Mouse (Mus musculus) gastrocnemius, adult 2 months (tissue): ENCODE measurements around the gene Zfp36l1. TPM values are rescaled to one million over a fixed set of nuclear protein-coding genes. Genes with fewer than 3 reads are reported as not detected.
A peak's percentile ranks its signal among the peaks of the same experiment; 100 is the strongest.

Experiments used
- DNase-seq: peaks from one replicate; pipeline ENCODE4 v3.0.0; 2022
- H3K27ac ChIP-seq: fragments of 200-600 bp; 2 replicates; pipeline ENCODE4 v1.8.1; 2022; ENCODE audit warnings: mild to moderate bottlenecking
- H3K4me3 ChIP-seq: fragments of 200-600 bp; 2 replicates; pipeline ENCODE4 v1.8.1; 2022; ENCODE audit warnings: mild to moderate bottlenecking, moderate library complexity
- CTCF ChIP-seq: fragments of 200-600 bp; IDR thresholded peaks from 2 replicates; pipeline ENCODE4 v1.8.1; 2022; ENCODE audit warnings: antibody characterized with exemption, mild to moderate bottlenecking, moderate library complexity
- intact Hi-C: fragments of 180-260 bp; cut with DNase I; formaldehyde crosslinking; loops from one replicate; pipeline ENCODE4 v1.15.1; 2025
- total RNA-seq, 2 experiments: library from RNA; stranded (reverse); gene quantifications; 2 replicates each; pipeline ENCODE4 v1.2.3; 2021

Gene Zfp36l1
- total RNA-seq, 2 experiments from 2014 or later: 25.7 to 46.6 TPM

GRCm38 (mm10) chr12:80141470-80141869 lies 28.7 kb upstream of the Zfp36l1 start:
- peak; percentile 93 for TF ChIP-seq CTCF
- H3K27ac ChIP-seq: no peak overlapping the region
- no peak overlapping the region for H3K4me3 ChIP-seq
- peak; percentile 71 for DNase-seq
- intact Hi-C loops: loop anchor here (2.0 kb wide), 1 partner anchor 783 kb away; no protein-coding TSS in a partner anchor

GRCm38 (mm10) chr12:80141011-80141410 lies 28.2 kb upstream of the Zfp36l1 start:
- no peak for TF ChIP-seq CTCF
- no peak for DNase-seq
- no peak overlapping the region for H3K27ac ChIP-seq
- H3K4me3 ChIP-seq: no peak overlapping the region
- intact Hi-C loops: loop anchor here (2.0 kb wide), 1 partner anchor 782 kb away; no protein-coding TSS in a partner anchor

GRCm38 (mm10) chr12:80137744-80138143 lies 24.9 kb upstream of the Zfp36l1 start:
- 0 out of 2 replicates have a peak overlapping the region, but pooled peaks have one; percentile 5 for H3K27ac ChIP-seq
- no peak for DNase-seq
- no peak overlapping the region for H3K4me3 ChIP-seq
- intact Hi-C loops: no loop called here
- TF ChIP-seq CTCF: no peak

- intact Hi-C loops: no loop called here
- Histone ChIP-seq H3K27ac (no peak overlapping the region), H3K4me3 (no peak overlapping the region)
- DNase-seq: no peak
- TF ChIP-seq CTCF: no peak
Measured at GRCm38 (mm10) chr12:80137246-80137645, 24.4 kb upstream of the Zfp36l1 start.

- DNase-seq: no peak
- intact Hi-C loops: no loop called here
- TF ChIP-seq CTCF: no peak
- no peak overlapping the region for H3K4me3 ChIP-seq
- H3K27ac ChIP-seq: 0 out of 2 replicates have a peak overlapping the region, but pooled peaks have one; percentile 12
Measured at GRCm38 (mm10) chr12:80136264-80136930, 23.6 kb upstream of the Zfp36l1 start.

- TF ChIP-seq CTCF: no peak
- no peak for DNase-seq
- intact Hi-C loops: no loop called here
- Histone ChIP-seq H3K4me3 (no peak overlapping the region), H3K27ac (no peak overlapping the region)
Measured at GRCm38 (mm10) chr12:80135173-80135572, 22.4 kb upstream of the Zfp36l1 start.

GRCm38 (mm10) chr12:80133011-80133545 lies 20.3 kb upstream of the Zfp36l1 start:
- Histone ChIP-seq H3K4me3 (peak overlapping the region; percentile 87), H3K27ac (peak overlapping the region; percentile 100)
- DNase-seq: no peak
- TF ChIP-seq CTCF: no peak
- intact Hi-C loops: loop anchor here (2.0 to 5.0 kb wide), 2 partner anchors 520 to 606 kb away; no protein-coding TSS in a partner anchor

GRCm38 (mm10) chr12:80132250-80133003 lies 19.6 kb upstream of the Zfp36l1 start:
- peak overlapping the region; percentile 87 for H3K4me3 ChIP-seq
- intact Hi-C loops: loop anchor here (1.0 to 5.0 kb wide), 3 partner anchors 16 to 605 kb away; no protein-coding TSS in a partner anchor
- peak; percentile 97 for DNase-seq
- TF ChIP-seq CTCF: peak; percentile 95
- H3K27ac ChIP-seq: peak overlapping the region; percentile 100

GRCm38 (mm10) chr12:80131359-80132249 lies 18.8 kb upstream of the Zfp36l1 start:
- TF ChIP-seq CTCF: no peak
- H3K4me3 ChIP-seq: peak overlapping the region; percentile 87
- peak overlapping the region; percentile 100 for H3K27ac ChIP-seq
- intact Hi-C loops: loop anchor here (1.0 to 5.0 kb wide), 4 partner anchors 15 to 604 kb away; partner anchors contain the start of gene Zfp36l1
- DNase-seq: peak; percentile 26

GRCm38 (mm10) chr12:80130558-80131358 lies 17.9 kb upstream of the Zfp36l1 start:
- Histone ChIP-seq H3K27ac (peak overlapping the region; percentile 100), H3K4me3 (peak overlapping the region; percentile 87)
- no peak for TF ChIP-seq CTCF
- peak; percentile 36 for DNase-seq
- intact Hi-C loops: loop anchor here (2.0 to 5.0 kb wide), 2 partner anchors 18 to 603 kb away; partner anchors contain the start of gene Zfp36l1

- DNase-seq: peak; percentile 56
- Histone ChIP-seq H3K27ac (peak overlapping the region; percentile 100), H3K4me3 (no peak overlapping the region)
- intact Hi-C loops: no loop called here
- TF ChIP-seq CTCF: peak; percentile 37
Measured at GRCm38 (mm10) chr12:80129531-80129930, 16.7 kb upstream of the Zfp36l1 start.
